Mouse (Mus musculus): ENCODE data around the gene Map4. TPM values are rescaled to one million over a fixed set of nuclear protein-coding genes. Genes with fewer than 3 reads are reported as not detected.

Map4 gene
- polyA plus RNA-seq (2014; fragmentation: Nextera tagmentation; extraction: Ambion mirVana): 78.9 and 98.7 TPM in 2 replicates

DNA sequence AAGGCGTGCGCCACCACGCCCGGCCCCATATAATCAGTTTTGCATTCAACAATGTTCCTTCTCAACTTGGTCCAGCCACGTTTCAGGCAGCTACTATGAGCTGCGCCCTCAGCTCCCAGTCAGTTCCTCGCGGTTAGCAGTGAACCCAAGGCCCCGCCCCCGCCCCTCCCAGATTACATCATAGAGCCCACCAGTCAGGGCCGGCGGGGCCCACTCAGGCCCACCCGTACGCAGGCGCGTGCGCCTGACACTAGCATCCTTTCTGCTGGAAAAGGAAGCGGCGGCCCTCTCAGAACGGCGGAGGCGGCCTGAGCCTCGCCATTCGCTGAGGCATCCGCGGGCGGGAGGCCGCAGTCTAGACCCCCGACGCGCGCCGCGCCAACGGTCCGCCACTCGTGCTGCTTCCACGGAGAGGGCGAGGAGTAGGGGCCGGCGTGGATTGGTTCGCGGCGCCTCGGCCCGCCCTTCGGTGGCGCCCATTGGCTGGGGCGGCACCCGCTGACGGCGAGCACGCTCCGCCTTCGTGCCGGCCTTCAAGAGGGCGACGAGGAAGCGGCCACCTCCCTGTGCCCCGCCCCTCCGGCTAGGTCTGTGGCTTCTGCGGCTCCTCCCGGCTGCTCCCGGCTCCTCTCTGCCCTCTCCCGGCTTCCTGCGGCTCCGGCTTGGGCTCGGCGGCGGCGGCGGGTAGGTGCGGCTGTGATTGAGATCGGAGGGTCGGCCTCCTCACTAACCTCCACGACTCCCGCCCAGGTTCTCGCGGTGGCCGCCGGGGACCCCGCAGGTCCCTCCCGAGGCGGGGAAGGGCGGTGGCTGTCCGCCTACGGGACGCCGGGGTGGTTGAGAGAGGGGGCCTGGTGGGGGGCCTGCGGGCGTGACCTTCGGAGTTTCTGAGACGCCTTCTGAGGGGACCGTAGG is at the start of gene Map4:
Gene Map4, plus strand, starts transcription at position 204 of the 915 bp plus-strand sequence.
- Histone ChIP-seq H3K4me2 (replicated peaks; ENCODE audit: low read depth, low read length) (peak within 1 kb of the TSS; percentile 69), H3K36me3 (ENCODE audit: control insufficient read depth, insufficient read depth, low read length) (no peaks in the 10 kb centered on the region), H3K27me3 (ENCODE audit: control insufficient read depth, insufficient read depth, low read length) (no peaks in the 10 kb centered on the region), H3K4me3 (ENCODE audit: low read depth, low read length) (peak within 1 kb of the TSS; percentile 73), H3K27ac (ENCODE audit: low read depth, low read length) (peak within 1 kb of the TSS; percentile 91), H3K9ac (ENCODE audit: low read depth, low read length) (peak within 1 kb of the TSS; percentile 76), H3K4me1 (replicated peaks; ENCODE audit: control insufficient read depth, insufficient read depth, low read length) (peaks cover 2% of the 10 kb centered on the region; the same call in 1 of the 2 replicates), H3K9me3 (ENCODE audit: control insufficient read depth, low read length) (no peaks in the 10 kb centered on the region)
- under 1% methylated on average over 63 of the region's 94 CpGs for whole genome bisulfite sequencing
- DNase-seq (ENCODE audit: low spot score) (peak; percentile 96), ATAC-seq (ENCODE audit: low FRiP score) (peak; percentile 99)

DNA sequence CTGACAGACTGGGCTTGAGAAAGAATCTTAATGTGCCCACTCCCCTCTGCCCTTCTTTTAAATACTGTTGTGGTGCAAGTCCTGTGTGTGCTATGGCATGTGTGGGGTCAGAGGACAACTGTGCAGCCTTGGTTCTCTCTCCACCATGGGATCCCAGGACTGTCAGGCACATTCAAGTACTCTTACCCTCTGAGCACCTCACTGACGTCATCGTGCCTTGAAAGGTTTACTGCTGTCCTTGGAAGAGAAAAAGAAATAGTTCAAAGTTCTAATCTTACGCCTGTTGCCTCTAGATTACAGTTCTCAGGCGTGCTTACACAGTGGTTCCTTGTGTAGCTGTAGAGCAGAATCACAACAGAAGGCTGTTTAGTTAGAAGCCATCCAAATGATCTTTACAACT is 45.0 kb upstream of the Map4 start:
- H3K27ac ChIP-seq (ENCODE audit: low read depth, low read length): no peak overlapping the region
- no peaks in the 10 kb centered on the region for H3K27me3 ChIP-seq (ENCODE audit: control insufficient read depth, insufficient read depth, low read length)
- H3K4me3 ChIP-seq (ENCODE audit: low read depth, low read length): no peak overlapping the region
- H3K4me2 ChIP-seq (replicated peaks; ENCODE audit: low read depth, low read length): no peak overlapping the region
- no peaks in the 10 kb centered on the region for H3K9me3 ChIP-seq (ENCODE audit: control insufficient read depth, low read length)
- no peak for ATAC-seq (ENCODE audit: low FRiP score)
- no peak for DNase-seq (ENCODE audit: low spot score)
- WGBS: 90% methylated on average over 4 of the region's 4 CpGs
- no peak overlapping the region for H3K9ac ChIP-seq (ENCODE audit: low read depth, low read length)
- H3K36me3 ChIP-seq (ENCODE audit: control insufficient read depth, insufficient read depth, low read length): peaks cover 27% of the 10 kb centered on the region
- no peaks in the 10 kb centered on the region for H3K4me1 ChIP-seq (replicated peaks; ENCODE audit: control insufficient read depth, insufficient read depth, low read length)

DNA sequence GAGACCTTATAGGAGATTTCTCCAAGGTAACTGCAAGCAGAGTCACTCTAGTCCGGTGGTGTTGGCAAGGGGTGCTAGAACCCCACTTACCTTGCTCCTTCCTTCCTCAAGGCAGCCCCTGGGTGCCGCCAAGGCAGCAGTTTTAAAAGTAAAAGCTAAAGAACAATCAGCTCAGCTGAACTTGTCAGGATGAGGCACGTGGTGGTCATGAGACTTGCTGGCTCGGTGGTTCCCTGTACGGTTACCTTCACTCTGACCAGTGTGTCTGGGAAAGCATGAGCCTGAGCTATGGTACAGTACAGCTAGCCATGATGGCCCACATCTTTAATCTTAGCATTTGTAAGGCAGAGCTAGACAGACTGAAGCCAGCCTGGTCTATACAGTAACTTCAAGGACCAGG is 43.9 kb upstream of the Map4 start:
- 89% methylated on average over 5 of the region's 5 CpGs for WGBS
- Histone ChIP-seq H3K4me1 (replicated peaks; ENCODE audit: control insufficient read depth, insufficient read depth, low read length) (no peaks in the 10 kb centered on the region), H3K9me3 (ENCODE audit: control insufficient read depth, low read length) (no peaks in the 10 kb centered on the region), H3K27me3 (ENCODE audit: control insufficient read depth, insufficient read depth, low read length) (no peaks in the 10 kb centered on the region), H3K9ac (ENCODE audit: low read depth, low read length) (no peak overlapping the region), H3K27ac (ENCODE audit: low read depth, low read length) (no peak overlapping the region), H3K4me3 (ENCODE audit: low read depth, low read length) (no peak overlapping the region), H3K4me2 (replicated peaks; ENCODE audit: low read depth, low read length) (no peak overlapping the region), H3K36me3 (ENCODE audit: control insufficient read depth, insufficient read depth, low read length) (peaks cover 27% of the 10 kb centered on the region)
- ATAC-seq (ENCODE audit: low FRiP score) (no peak), DNase-seq (ENCODE audit: low spot score) (no peak)

DNA sequence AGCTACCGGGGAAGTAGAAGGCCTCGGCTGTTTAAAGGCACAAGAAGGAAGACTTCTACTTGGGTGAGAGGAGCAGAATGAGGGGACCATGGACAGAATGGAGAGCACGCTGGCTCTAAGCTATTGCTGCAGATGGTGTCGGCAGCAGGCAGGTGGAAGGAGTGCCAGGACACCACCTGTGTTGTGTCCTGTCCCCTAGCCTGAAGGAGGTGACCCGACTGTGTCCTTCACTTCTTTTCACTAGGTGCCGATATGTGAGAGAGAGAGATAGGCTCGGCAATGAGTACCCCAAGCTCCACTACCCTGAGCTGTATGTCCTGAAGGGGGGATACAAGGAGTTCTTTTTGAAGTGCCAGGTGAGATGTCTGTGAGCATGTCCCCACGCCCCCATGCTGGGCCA is 39.8 kb upstream of the Map4 start:
- Histone ChIP-seq H3K36me3 (ENCODE audit: control insufficient read depth, insufficient read depth, low read length) (peaks cover 7% of the 10 kb centered on the region; the same call in 1 of the 2 replicates), H3K4me2 (replicated peaks; ENCODE audit: low read depth, low read length) (no peak overlapping the region)
- WGBS: 92% methylated on average over 8 of the region's 8 CpGs

DNA sequence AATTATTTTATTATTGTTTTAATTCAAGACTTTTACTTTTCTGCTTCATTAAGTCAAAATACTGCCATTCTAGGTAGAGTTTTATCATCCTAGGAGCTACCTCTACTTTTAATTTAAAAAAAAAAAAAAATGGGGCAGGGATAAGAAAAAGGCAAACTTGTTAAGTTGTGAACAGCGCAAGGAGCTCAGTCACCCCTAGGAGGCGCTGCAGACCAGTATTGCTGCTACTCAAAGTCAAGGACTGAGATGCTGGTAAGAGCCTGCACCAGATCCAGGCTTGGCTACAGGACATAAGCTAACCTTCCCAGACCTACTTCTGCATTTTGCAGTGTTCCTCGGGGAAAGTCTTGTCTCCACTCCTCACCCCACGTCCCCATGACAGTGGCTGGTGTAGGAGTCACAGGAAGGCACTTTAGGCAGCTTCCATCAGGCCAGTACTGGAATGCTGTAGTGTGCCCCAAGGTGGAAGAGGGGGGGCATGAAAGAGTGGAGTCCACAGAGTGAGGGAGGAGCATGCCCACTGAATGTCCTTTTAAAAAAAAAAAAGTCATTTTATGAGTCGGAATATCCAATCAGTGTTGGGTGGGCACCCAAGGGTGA is 38.5 kb upstream of the Map4 start:
- H3K27ac ChIP-seq (ENCODE audit: low read depth, low read length): no peak overlapping the region
- H3K4me1 ChIP-seq (replicated peaks; ENCODE audit: control insufficient read depth, insufficient read depth, low read length): no peaks in the 10 kb centered on the region; the same call in 1 of the 2 replicates
- 75% methylated on average over 5 of the region's 5 CpGs for WGBS
- H3K36me3 ChIP-seq (ENCODE audit: control insufficient read depth, insufficient read depth, low read length): 0 out of 2 replicates have a peak, but pooled peaks cover 7% of the 10 kb centered on the region
- H3K9me3 ChIP-seq (ENCODE audit: control insufficient read depth, low read length): no peaks in the 10 kb centered on the region
- ATAC-seq (ENCODE audit: low FRiP score): 0 out of 2 replicates have a peak, but pooled peaks have one; percentile 34
- H3K9ac ChIP-seq (ENCODE audit: low read depth, low read length): no peak overlapping the region
- no peak overlapping the region for H3K4me2 ChIP-seq (replicated peaks; ENCODE audit: low read depth, low read length)
- no peaks in the 10 kb centered on the region for H3K27me3 ChIP-seq (ENCODE audit: control insufficient read depth, insufficient read depth, low read length)
- no peak overlapping the region for H3K4me3 ChIP-seq (ENCODE audit: low read depth, low read length)
- peak; percentile 86 for DNase-seq (ENCODE audit: low spot score)

More for the DNA sequence above, 39.8 kb upstream of the Map4 start:
- Histone ChIP-seq H3K4me1 (replicated peaks; ENCODE audit: control insufficient read depth, insufficient read depth, low read length) (no peaks in the 10 kb centered on the region; the same call in 1 of the 2 replicates), H3K9me3 (ENCODE audit: control insufficient read depth, low read length) (no peaks in the 10 kb centered on the region), H3K9ac (ENCODE audit: low read depth, low read length) (no peak overlapping the region), H3K27ac (ENCODE audit: low read depth, low read length) (no peak overlapping the region), H3K4me3 (ENCODE audit: low read depth, low read length) (no peak overlapping the region), H3K27me3 (ENCODE audit: control insufficient read depth, insufficient read depth, low read length) (no peaks in the 10 kb centered on the region)
- no peak for ATAC-seq (ENCODE audit: low FRiP score)
- DNase-seq (ENCODE audit: low spot score): no peak

DNA sequence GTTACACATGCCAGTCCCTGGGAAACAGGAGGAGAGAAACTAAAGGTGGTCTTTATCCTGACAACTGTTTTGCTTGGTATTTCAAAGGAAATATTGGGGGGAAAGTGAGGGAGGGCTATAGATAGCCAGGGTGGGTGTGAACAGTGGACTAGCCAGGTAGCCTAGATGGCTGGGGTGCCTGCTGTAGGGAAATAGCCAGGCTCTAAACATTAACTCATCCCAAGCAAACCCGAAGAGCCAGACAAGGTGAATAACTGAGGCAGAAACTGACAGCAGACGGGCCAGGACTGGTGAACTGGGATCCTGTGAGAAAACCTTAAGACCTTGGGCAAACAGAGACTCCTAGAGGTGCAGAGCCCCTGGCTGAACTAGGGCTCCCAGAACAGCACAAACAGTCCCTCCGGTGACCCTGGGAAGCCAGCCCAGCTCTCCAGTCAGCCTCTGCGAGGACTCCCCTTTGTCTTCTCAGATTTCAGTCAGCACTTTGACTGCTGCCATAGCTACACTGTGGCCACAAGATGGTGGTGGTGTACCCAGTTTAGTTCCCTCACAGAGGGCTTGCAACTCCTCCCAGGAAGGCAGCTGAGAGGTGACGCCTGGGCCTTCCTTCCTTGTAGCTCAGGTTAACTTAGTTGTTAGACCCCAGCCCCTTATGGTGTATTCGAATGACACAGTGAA is 36.7 kb upstream of the Map4 start:
- H3K9me3 ChIP-seq (ENCODE audit: control insufficient read depth, low read length): no peaks in the 10 kb centered on the region
- H3K27ac ChIP-seq (ENCODE audit: low read depth, low read length): peak overlapping the region; percentile 75
- H3K9ac ChIP-seq (ENCODE audit: low read depth, low read length): 0 out of 2 replicates have a peak overlapping the region, but pooled peaks have one; percentile 43
- no peaks in the 10 kb centered on the region; the same call in 1 of the 2 replicates for H3K4me1 ChIP-seq (replicated peaks; ENCODE audit: control insufficient read depth, insufficient read depth, low read length)
- H3K4me2 ChIP-seq (replicated peaks; ENCODE audit: low read depth, low read length): no peak overlapping the region
- H3K27me3 ChIP-seq (ENCODE audit: control insufficient read depth, insufficient read depth, low read length): no peaks in the 10 kb centered on the region
- ATAC-seq (ENCODE audit: low FRiP score): peak; percentile 82
- DNase-seq (ENCODE audit: low spot score): peak; percentile 76
- H3K36me3 ChIP-seq (ENCODE audit: control insufficient read depth, insufficient read depth, low read length): 0 out of 2 replicates have a peak, but pooled peaks cover 2% of the 10 kb centered on the region
- H3K4me3 ChIP-seq (ENCODE audit: low read depth, low read length): no peak overlapping the region
- 30% methylated on average over 6 of the region's 6 CpGs for WGBS

DNA sequence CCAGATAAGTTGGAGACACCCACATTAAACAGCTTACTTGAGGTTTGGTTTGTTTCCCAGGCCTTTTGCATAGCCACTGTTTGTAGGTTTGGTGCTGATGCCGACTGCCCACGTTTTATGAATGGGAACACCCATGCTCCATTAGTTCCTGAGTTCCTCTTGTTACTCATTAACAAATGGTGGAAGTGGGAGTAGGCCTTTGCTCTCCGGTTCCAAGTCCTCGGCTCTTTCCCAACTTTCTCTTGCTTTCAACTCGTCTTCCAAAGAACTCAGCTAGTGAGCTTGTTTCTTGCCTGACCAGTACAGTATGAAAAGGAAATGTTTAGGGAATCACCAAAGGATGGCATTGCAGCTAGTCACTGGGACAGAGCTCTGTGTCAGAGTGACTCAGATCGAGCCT is 35.7 kb upstream of the Map4 start:
- no peaks in the 10 kb centered on the region for H3K36me3 ChIP-seq (ENCODE audit: control insufficient read depth, insufficient read depth, low read length)
- 79% methylated on average over 6 of the region's 6 CpGs for WGBS

DNA sequence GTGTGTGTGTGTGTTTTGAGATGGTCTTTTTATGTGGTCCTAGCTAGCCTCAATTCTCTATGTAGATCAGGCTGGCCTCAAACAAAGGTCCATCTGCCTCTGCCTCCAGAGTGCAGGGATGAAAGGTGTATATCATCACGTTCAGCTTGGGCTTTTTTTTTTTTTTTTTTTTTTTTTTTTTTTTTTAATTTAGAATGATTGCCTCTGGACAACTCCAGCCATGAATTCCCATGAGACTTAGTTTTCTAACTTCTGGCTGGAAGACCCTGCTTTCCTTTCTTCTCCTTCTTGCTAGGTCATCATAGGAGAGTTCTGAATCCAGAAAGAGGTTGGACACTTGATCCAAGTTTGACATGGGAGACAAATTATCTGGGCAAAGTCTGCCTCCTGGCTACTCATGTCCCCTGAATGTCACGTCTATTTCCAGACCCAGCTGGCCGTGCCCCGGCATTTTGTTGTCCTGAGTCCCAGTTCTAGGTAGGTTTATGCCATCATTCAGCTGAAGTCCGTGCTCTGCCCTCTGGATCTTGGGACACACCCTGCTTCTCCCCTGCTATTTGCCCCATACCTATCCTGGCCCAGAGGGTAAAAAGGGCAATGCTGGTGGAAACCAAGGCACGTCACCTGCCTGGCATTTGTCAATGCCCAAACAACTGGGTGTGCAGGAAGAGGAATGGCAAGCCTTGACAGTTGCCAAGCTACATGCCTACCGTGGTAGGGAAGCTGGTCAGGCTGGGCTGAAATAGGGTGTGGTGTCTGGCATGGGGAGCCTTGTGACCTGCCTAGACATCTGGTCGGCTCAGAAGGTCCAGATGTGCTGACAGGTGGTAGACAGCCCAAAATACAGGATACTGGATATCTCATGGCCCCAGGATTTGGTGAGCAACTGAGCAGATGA is 34.8 kb upstream of the Map4 start:
- Histone ChIP-seq H3K27ac (ENCODE audit: low read depth, low read length) (no peak overlapping the region), H3K9me3 (ENCODE audit: control insufficient read depth, low read length) (no peaks in the 10 kb centered on the region), H3K27me3 (ENCODE audit: control insufficient read depth, insufficient read depth, low read length) (no peaks in the 10 kb centered on the region), H3K4me2 (replicated peaks; ENCODE audit: low read depth, low read length) (no peak overlapping the region), H3K36me3 (ENCODE audit: control insufficient read depth, insufficient read depth, low read length) (no peaks in the 10 kb centered on the region), H3K4me3 (ENCODE audit: low read depth, low read length) (no peak overlapping the region), H3K4me1 (replicated peaks; ENCODE audit: control insufficient read depth, insufficient read depth, low read length) (no peaks in the 10 kb centered on the region; the same call in 1 of the 2 replicates), H3K9ac (ENCODE audit: low read depth, low read length) (no peak overlapping the region)
- no peak for ATAC-seq (ENCODE audit: low FRiP score)
- no peak for DNase-seq (ENCODE audit: low spot score)
- 89% methylated on average over 8 of the region's 8 CpGs for WGBS

More for the DNA sequence above, 35.7 kb upstream of the Map4 start:
- Histone ChIP-seq H3K4me1 (replicated peaks; ENCODE audit: control insufficient read depth, insufficient read depth, low read length) (no peaks in the 10 kb centered on the region; the same call in 1 of the 2 replicates), H3K9me3 (ENCODE audit: control insufficient read depth, low read length) (no peaks in the 10 kb centered on the region), H3K27ac (ENCODE audit: low read depth, low read length) (no peak overlapping the region), H3K27me3 (ENCODE audit: control insufficient read depth, insufficient read depth, low read length) (no peaks in the 10 kb centered on the region), H3K4me3 (ENCODE audit: low read depth, low read length) (no peak overlapping the region), H3K9ac (ENCODE audit: low read depth, low read length) (no peak overlapping the region), H3K4me2 (replicated peaks; ENCODE audit: low read depth, low read length) (no peak overlapping the region)
- DNase-seq (ENCODE audit: low spot score): no peak
- no peak for ATAC-seq (ENCODE audit: low FRiP score)
